Mouse (Mus musculus) hindbrain, embryonic 10.5 days (tissue): ENCODE measurements around the gene Mast4. TPM values are rescaled to one million over a fixed set of nuclear protein-coding genes. Genes with fewer than 3 reads are reported as not detected.

Experiments used
- DNase-seq: peaks from one replicate; pipeline ENCODE4 v3.0.0-alpha.2; 2017; ENCODE audit warnings: low spot score
- H3K27ac ChIP-seq: fragments of 300-500 bp; sonication (generic); 2 replicates; pipeline ENCODE4 v1.5.1; 2016; ENCODE audit warnings: mild to moderate bottlenecking, moderate library complexity
- H3K27me3 ChIP-seq: fragments of 300-500 bp; sonication (generic); 2 replicates; pipeline ENCODE4 v1.6.1; 2016; ENCODE audit warnings: mild to moderate bottlenecking; ENCODE audit not compliant: poor library complexity, insufficient read depth, severe bottlenecking
- H3K36me3 ChIP-seq: fragments of 300-500 bp; sonication (generic); 2 replicates; pipeline ENCODE4 v1.6.1; 2016; ENCODE audit warnings: mild to moderate bottlenecking, moderate library complexity
- H3K4me1 ChIP-seq: fragments of 300-500 bp; sonication (generic); replicated peaks from 2 replicates; pipeline ENCODE4 v1.6.1; 2016; ENCODE audit warnings: mild to moderate bottlenecking
- H3K4me3 ChIP-seq: fragments of 300-500 bp; sonication (generic); 2 replicates; pipeline ENCODE4 v1.5.1; 2016; ENCODE audit warnings: mild to moderate bottlenecking, moderate library complexity
- H3K9me3 ChIP-seq: fragments of 300-500 bp; sonication (generic); 2 replicates; pipeline ENCODE4 v1.6.1; 2016; ENCODE audit warnings: mild to moderate bottlenecking, moderate library complexity
- WGBS: fragments of 180-500 bp; shearing (Covaris S2); methylation state at CpG from one replicate; pipeline ENCODE4 v1.1.7; 2016; 5-methylcytosine and 5-hydroxymethylcytosine counted together
- polyA plus RNA-seq: library from polyadenylated mRNA; unstranded; fragments of >200 nt; fragmentation: Nextera tagmentation; extraction: Ambion mirVana; gene quantifications from 2 replicates; pipeline ENCODE4 v1.2.1, GENCODE M21; 2016

Mast4 gene
- polyA plus RNA-seq, 1 experiment from 2014 or later, result 19.3 TPM

DNA sequence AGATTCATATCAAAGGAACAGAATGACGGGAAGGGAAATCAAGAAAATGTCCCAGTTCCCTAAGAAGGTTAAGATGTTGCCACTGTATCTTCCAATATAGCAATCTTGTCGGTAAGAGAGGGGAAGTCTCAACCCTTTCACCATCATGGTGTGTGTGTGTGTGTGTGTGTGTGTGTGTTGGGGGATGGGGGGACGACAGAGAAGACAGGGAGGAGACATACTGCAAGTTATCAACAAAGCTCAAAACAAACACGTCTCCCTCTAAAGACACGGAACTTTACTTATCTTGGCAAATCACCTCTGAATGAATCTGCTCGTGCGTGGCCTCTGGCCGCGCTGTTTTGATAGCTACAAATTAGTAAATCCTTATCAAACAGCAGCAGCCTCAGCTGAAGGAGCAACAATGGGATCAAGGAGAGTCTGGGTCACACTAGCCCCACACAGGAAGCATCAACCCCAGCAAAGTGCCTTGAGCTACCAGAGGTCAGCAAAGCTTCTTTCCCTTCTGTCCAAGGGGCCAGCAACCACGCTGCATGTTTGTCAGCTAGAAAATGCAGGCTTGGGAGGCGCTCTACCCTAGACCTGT is 113.7 kb downstream of the Mast4 start:
- 55% methylated on average over 11 of the region's 11 CpGs for WGBS
- Histone ChIP-seq H3K27me3 (no peaks in the 10 kb centered on the region), H3K4me1 (peaks cover 17% of the 10 kb centered on the region), H3K4me3 (no peak overlapping the region), H3K9me3 (no peaks in the 10 kb centered on the region), H3K36me3 (no peaks in the 10 kb centered on the region), H3K27ac (no peak overlapping the region)
- no peak for DNase-seq

- no peaks in the 10 kb centered on the region for H3K36me3 ChIP-seq
- H3K4me1 ChIP-seq, result peaks cover 11% of the 10 kb centered on the region
- H3K27ac ChIP-seq, result no peak overlapping the region
- DNase-seq, result no peak
- no peaks in the 10 kb centered on the region for H3K9me3 ChIP-seq
- no peaks in the 10 kb centered on the region for H3K27me3 ChIP-seq
- H3K4me3 ChIP-seq, result no peak overlapping the region
- 55% methylated on average over 2 of the region's 2 CpGs for WGBS
These were observed 114.3 kb downstream of the Mast4 start for GRCm38 (mm10) chr13:103219999-103220398.

DNA sequence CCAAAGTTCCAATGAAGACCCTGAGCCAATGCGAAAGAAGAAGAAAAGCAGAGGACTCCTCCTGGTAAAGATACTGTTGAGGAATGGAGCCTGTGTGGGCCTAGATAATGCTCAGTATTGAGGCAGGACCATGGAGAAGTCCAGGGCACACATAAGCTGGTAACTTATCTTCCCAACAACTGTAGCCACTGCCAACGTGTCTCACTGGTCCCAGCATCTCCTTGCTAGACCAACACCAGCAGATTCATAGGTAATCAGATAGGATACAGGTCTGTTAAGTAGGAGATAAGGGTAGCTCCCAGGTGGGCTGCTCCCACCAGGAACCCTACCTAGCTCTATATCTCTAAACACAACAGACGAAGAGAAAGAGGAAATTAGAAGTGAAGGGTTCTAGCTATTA is 116.8 kb downstream of the Mast4 start:
- Histone ChIP-seq H3K36me3 (no peaks in the 10 kb centered on the region), H3K4me1 (peaks cover 11% of the 10 kb centered on the region), H3K9me3 (no peaks in the 10 kb centered on the region), H3K27ac (no peak overlapping the region), H3K27me3 (no peaks in the 10 kb centered on the region), H3K4me3 (no peak overlapping the region)
- DNase-seq, result no peak
- WGBS, result 84% methylated on average over 3 of the region's 3 CpGs

- Histone ChIP-seq H3K4me3 (no peak overlapping the region), H3K27me3 (no peaks in the 10 kb centered on the region), H3K9me3 (no peaks in the 10 kb centered on the region), H3K36me3 (no peaks in the 10 kb centered on the region), H3K27ac (no peak overlapping the region), H3K4me1 (peaks cover 3% of the 10 kb centered on the region)
- DNase-seq, result no peak
- WGBS, result 89% methylated on average over 3 of the region's 3 CpGs
These were observed 119.8 kb downstream of the Mast4 start for GRCm38 (mm10) chr13:103214506-103214905.

GRCm38 (mm10) chr13:103211953-103212352 is 122.3 kb downstream of the Mast4 start:
- Histone ChIP-seq H3K36me3 (no peaks in the 10 kb centered on the region), H3K4me3 (no peak overlapping the region), H3K4me1 (peaks cover 3% of the 10 kb centered on the region), H3K27me3 (no peaks in the 10 kb centered on the region), H3K9me3 (no peaks in the 10 kb centered on the region), H3K27ac (no peak overlapping the region)
- whole genome bisulfite sequencing, result 82% methylated on average over 6 of the region's 6 CpGs
- DNase-seq, result no peak

GRCm38 (mm10) chr13:103211501-103211941 is 122.8 kb downstream of the Mast4 start:
- 84% methylated on average over 11 of the region's 11 CpGs for WGBS
- no peak overlapping the region for H3K27ac ChIP-seq
- no peaks in the 10 kb centered on the region for H3K9me3 ChIP-seq
- DNase-seq, result no peak
- H3K4me1 ChIP-seq, result peaks cover 3% of the 10 kb centered on the region
- no peak overlapping the region for H3K4me3 ChIP-seq
- H3K27me3 ChIP-seq, result no peaks in the 10 kb centered on the region
- no peaks in the 10 kb centered on the region for H3K36me3 ChIP-seq

GRCm38 (mm10) chr13:103210746-103211145 is 123.6 kb downstream of the Mast4 start:
- DNase-seq, result no peak
- Histone ChIP-seq H3K36me3 (no peaks in the 10 kb centered on the region), H3K9me3 (no peaks in the 10 kb centered on the region), H3K27me3 (no peaks in the 10 kb centered on the region), H3K4me1 (peaks cover 3% of the 10 kb centered on the region), H3K4me3 (no peak overlapping the region), H3K27ac (no peak overlapping the region)
- 90% methylated on average over 4 of the region's 4 CpGs for WGBS

GRCm38 (mm10) chr13:103207199-103207598 is 127.1 kb downstream of the Mast4 start:
- H3K36me3 ChIP-seq, result no peaks in the 10 kb centered on the region
- no peaks in the 10 kb centered on the region for H3K9me3 ChIP-seq
- no peak for DNase-seq
- 91% methylated on average over 4 of the region's 4 CpGs for WGBS
- peaks cover 15% of the 10 kb centered on the region for H3K4me1 ChIP-seq
- no peak overlapping the region for H3K27ac ChIP-seq
- H3K27me3 ChIP-seq, result no peaks in the 10 kb centered on the region
- no peak overlapping the region for H3K4me3 ChIP-seq

DNA sequence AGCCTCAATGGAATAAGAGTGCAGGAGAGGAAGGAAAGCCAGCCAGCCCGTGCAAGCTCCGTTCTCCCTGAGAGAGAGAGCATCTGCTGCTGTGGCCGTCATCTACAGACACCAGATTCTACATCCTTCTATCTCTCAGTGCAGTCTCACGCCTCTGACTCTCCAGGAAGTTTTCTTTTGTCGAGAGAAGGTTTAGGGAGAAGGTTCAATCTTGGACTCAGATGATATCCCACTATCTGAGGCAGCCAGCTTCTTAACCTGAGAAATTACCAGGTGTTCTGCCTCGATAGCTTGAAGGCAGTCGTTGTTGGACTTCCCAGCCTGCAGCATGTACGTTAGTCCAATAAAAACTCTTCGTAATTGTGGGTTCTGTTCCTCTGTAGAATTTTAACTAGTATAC is 127.7 kb downstream of the Mast4 start:
- no peak for DNase-seq
- 89% methylated on average over 9 of the region's 9 CpGs for WGBS
- no peak overlapping the region for H3K4me3 ChIP-seq
- H3K4me1 ChIP-seq, result peaks cover 19% of the 10 kb centered on the region
- no peaks in the 10 kb centered on the region for H3K36me3 ChIP-seq
- H3K27ac ChIP-seq, result no peak overlapping the region
- H3K27me3 ChIP-seq, result no peaks in the 10 kb centered on the region
- H3K9me3 ChIP-seq, result no peaks in the 10 kb centered on the region

- H3K9me3 ChIP-seq, result no peaks in the 10 kb centered on the region
- H3K27me3 ChIP-seq, result no peaks in the 10 kb centered on the region
- no peak for DNase-seq
These were observed 129.1 kb downstream of the Mast4 start for GRCm38 (mm10) chr13:103205191-103205590.

GRCm38 (mm10) chr13:103203376-103203895 is 130.9 kb downstream of the Mast4 start:
- no peaks in the 10 kb centered on the region for H3K9me3 ChIP-seq
- no peaks in the 10 kb centered on the region for H3K27me3 ChIP-seq
- 52% methylated on average over 1 of the region's 1 CpGs for WGBS

More at GRCm38 (mm10) chr13:103205191-103205590, 129.1 kb downstream of the Mast4 start:
- Histone ChIP-seq H3K4me1 (peaks cover 28% of the 10 kb centered on the region), H3K36me3 (no peaks in the 10 kb centered on the region), H3K4me3 (no peak overlapping the region), H3K27ac (no peak overlapping the region)
- WGBS, result 90% methylated on average over 5 of the region's 5 CpGs

DNA sequence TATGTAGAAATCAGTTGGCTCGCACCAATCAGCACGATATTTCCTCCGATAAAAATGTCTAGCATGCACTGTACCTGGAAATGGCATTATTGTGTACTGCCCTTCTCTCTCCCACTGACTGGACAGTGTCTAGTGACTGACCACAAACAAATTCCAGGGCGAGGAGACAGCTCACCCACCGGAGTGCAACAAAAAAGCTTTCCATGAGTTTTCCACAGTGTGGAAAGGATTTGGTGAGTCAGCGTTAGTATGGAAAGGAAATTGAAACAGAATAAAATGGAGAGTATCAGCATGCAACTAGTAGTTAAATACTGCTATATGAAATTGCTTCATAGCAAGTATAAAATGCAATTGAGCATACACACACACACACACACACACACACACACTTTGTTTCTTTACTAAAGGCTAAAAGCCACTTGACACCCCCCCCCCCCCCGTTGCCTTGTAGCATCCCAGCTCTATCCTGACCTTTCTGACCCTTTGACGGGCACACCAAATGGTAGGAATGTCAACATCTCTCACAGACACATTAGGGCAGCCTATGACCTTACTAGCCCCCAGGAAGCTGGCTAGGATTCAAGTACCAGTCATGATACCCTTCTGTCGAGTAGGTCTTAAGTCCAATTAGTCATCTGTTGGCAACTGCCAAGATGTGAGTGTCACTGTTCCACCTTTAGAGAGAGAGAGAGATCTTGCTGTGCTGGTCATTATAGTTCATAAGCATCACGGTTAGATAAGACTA is 133.1 kb downstream of the Mast4 start:
- Histone ChIP-seq H3K27ac (no peak overlapping the region), H3K27me3 (no peaks in the 10 kb centered on the region), H3K4me3 (no peak overlapping the region), H3K4me1 (peaks cover 28% of the 10 kb centered on the region), H3K9me3 (no peaks in the 10 kb centered on the region), H3K36me3 (no peaks in the 10 kb centered on the region)
- DNase-seq, result no peak
- 67% methylated on average over 10 of the region's 10 CpGs for WGBS

More at GRCm38 (mm10) chr13:103203376-103203895, 130.9 kb downstream of the Mast4 start:
- no peak for DNase-seq
- H3K4me3 ChIP-seq, result no peak overlapping the region
- H3K36me3 ChIP-seq, result no peaks in the 10 kb centered on the region
- H3K27ac ChIP-seq, result no peak overlapping the region
- H3K4me1 ChIP-seq, result peaks cover 28% of the 10 kb centered on the region
